Comparison of ENCODE assay signal across 14 mouse cellular contexts in the genomic region with DNA sequence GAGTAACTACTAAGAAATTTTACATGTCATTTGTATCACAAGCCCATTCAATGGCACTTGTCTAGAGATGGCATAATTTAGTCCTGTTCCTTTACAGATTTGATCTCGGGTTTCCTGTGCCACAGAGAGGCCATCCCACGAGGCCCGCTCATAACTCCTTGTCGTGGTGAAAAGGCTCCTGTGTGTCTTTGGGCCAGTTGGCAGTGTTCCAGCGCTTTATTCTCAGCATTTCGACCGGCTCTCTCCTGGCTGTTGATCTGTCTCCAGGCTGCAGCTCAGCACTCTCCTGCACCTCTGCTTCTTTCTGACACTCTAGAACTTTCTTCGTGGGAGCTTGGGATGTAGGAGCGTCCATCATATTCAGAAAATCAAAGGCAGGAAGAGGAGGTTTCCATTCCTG.
DNase-seq lines count a peak whose midpoint lies in the region; ATAC-seq lines count a peak whose summit lies in the region.
"Had no signal": no experiment of that assay in that cellular context is flagged by ENCODE, and none has a peak within 500 bp of the region (broad histone marks: within the 10 kb centered on the region; RNA-seq: fewer than 3 reads in every experiment).

No protein-coding gene starts in this region.

- intact Hi-C loops in heart, postnatal 14 days (cut with DNase I): no loop called here

- H3K27ac ChIP-seq in midbrain, embryonic 14.5 days (replicated peaks; ENCODE audit: low read depth, low read length): no peak overlapping the region
- H3K27ac ChIP-seq in midbrain, embryonic 10.5 days (replicated peaks): no peak overlapping the region
- H3K27ac ChIP-seq: embryonic facial prominence, embryonic 12.5 days; limb, embryonic 13.5 days had no signal

- H3K4me1 ChIP-seq in midbrain, embryonic 14.5 days (ENCODE audit: control insufficient read depth, insufficient read depth, low read length): no peaks in the 10 kb centered on the region
- H3K4me1 ChIP-seq in midbrain, embryonic 10.5 days: no peaks in the 10 kb centered on the region
- H3K4me1 ChIP-seq: embryonic facial prominence, embryonic 12.5 days; limb, embryonic 13.5 days had no signal

- H3K9ac ChIP-seq in midbrain, embryonic 14.5 days (replicated peaks; ENCODE audit: low read length): no peak overlapping the region
- H3K9ac ChIP-seq: embryonic facial prominence, embryonic 12.5 days; forebrain, postnatal 0 days; limb, embryonic 13.5 days had no signal

- H3K4me2 ChIP-seq in midbrain, embryonic 14.5 days (ENCODE audit: low read length): no peak overlapping the region
- H3K4me2 ChIP-seq: embryonic facial prominence, embryonic 12.5 days; limb, embryonic 13.5 days had no signal

- H3K4me3 ChIP-seq in midbrain, embryonic 14.5 days (replicated peaks; ENCODE audit: low read depth, low read length): no peak overlapping the region
- no peak overlapping the region for H3K4me3 ChIP-seq in midbrain, embryonic 10.5 days
- H3K4me3 ChIP-seq: embryonic facial prominence, embryonic 12.5 days; limb, embryonic 13.5 days had no signal

- DNase-seq in heart, postnatal 14 days: peak; percentile 14 to 21
- DNase-seq in heart, adult 11 months: no peak
- DNase-seq in midbrain, embryonic 14.5 days: peak; percentile 53
- DNase-seq in midbrain, embryonic 10.5 days (ENCODE audit: low spot score): no peak
- peak; percentile 46 for DNase-seq in adrenal gland, adult 2 months
- DNase-seq in brain, adult 2 months (ENCODE audit: low read depth, low spot score): peak; percentile 14
- DNase-seq: forebrain, postnatal 0 days; gastrocnemius, postnatal 36 days had no signal

- WGBS in midbrain, embryonic 14.5 days: 56% methylated on average over 9 of the region's 9 CpGs
- whole genome bisulfite sequencing in midbrain, embryonic 10.5 days: 89% methylated on average over 9 of the region's 9 CpGs

- no peaks in the 10 kb centered on the region for H3K27me3 ChIP-seq in midbrain, embryonic 14.5 days (ENCODE audit: control insufficient read depth, insufficient read depth, low read length)
- no peaks in the 10 kb centered on the region for H3K27me3 ChIP-seq in midbrain, embryonic 10.5 days (ENCODE audit: low read depth, poor library complexity, severe bottlenecking)
- H3K27me3 ChIP-seq: embryonic facial prominence, embryonic 12.5 days; limb, embryonic 13.5 days had no signal

- H3K9me3 ChIP-seq in midbrain, embryonic 14.5 days (ENCODE audit: control insufficient read depth, low read length): no peaks in the 10 kb centered on the region
- no peaks in the 10 kb centered on the region for H3K9me3 ChIP-seq in midbrain, embryonic 10.5 days (replicated peaks)
- H3K9me3 ChIP-seq: embryonic facial prominence, embryonic 12.5 days; limb, embryonic 13.5 days had no signal

- no peak for ATAC-seq in midbrain, embryonic 14.5 days (ENCODE audit: low FRiP score, low TSS enrichment)
- no peak; the same call in 1 of the 2 replicates for ATAC-seq in megakaryocyte-erythroid progenitor cell, adult 5-6 weeks (replicated peaks; ENCODE audit: low FRiP score, low TSS enrichment, poor library complexity, severe bottlenecking)
- ATAC-seq: forebrain, postnatal 0 days; inflammation-experienced regulatory T-cells, adult 6 months; lung, postnatal 0 days; midbrain, embryonic 16.5 days had no signal

- peaks cover 13% of the 10 kb centered on the region for H3K36me3 ChIP-seq in midbrain, embryonic 14.5 days (ENCODE audit: control insufficient read depth, insufficient read depth, low read length)
- peaks cover 10% of the 10 kb centered on the region; the same call in 1 of the 2 replicates for H3K36me3 ChIP-seq in midbrain, embryonic 10.5 days
- H3K36me3 ChIP-seq: embryonic facial prominence, embryonic 12.5 days had no signal

Comparison
In these comparisons a context has a peak if more than half of its experiments do, and no peak if none do; other contexts are left out.
1. DNase-seq: peak in heart, postnatal 14 days (2 of 2), midbrain, embryonic 14.5 days (single experiment), adrenal gland, adult 2 months (single experiment) and brain, adult 2 months (single experiment); none in heart, adult 11 months (single experiment) and midbrain, embryonic 10.5 days (single experiment).